Mouse (Mus musculus) embryonic facial prominence, embryonic 14.5 days (tissue): Measurements from ENCODE around the gene Men1. TPM values are rescaled to one million over a fixed set of nuclear protein-coding genes. Genes with fewer than 3 reads are reported as not detected.
A peak's percentile ranks its signal among the peaks of the same experiment; 100 is the strongest.

Source experiments
- ATAC-seq: fragments of 200-750 bp; cut with Nextera tagmentation; 2 replicates; pipeline ENCODE4 v1.8.0; 2017; ENCODE audit warnings: low read depth, moderate number of reproducible peaks, moderate TSS enrichment
- DNase-seq: peaks from one replicate; pipeline ENCODE4 v3.0.0-alpha.2; 2015; ENCODE audit warnings: low spot score
- H3K27ac ChIP-seq: fragments of 300-500 bp; sonication (generic); replicated peaks from 2 replicates; pipeline ENCODE4 v1.5.1; 2014; ENCODE audit warnings: low read depth, mild to moderate bottlenecking, low read length, moderate library complexity
- H3K27me3 ChIP-seq: fragments of 300-500 bp; sonication (generic); replicated peaks from 2 replicates; pipeline ENCODE4 v1.6.1; 2014; ENCODE audit warnings: low read length; ENCODE audit not compliant: control insufficient read depth, insufficient read depth
- H3K36me3 ChIP-seq: fragments of 300-500 bp; sonication (generic); 2 replicates; pipeline ENCODE4 v1.6.1; 2014; ENCODE audit warnings: low read length, mixed read lengths; ENCODE audit not compliant: control insufficient read depth, insufficient read depth
- H3K4me1 ChIP-seq: fragments of 300-500 bp; sonication (generic); 2 replicates; pipeline ENCODE4 v1.6.1; 2014; ENCODE audit warnings: antibody characterized with exemption, low read length; ENCODE audit not compliant: control insufficient read depth, insufficient read depth
- H3K4me2 ChIP-seq: fragments of 300-500 bp; sonication (generic); 2 replicates; pipeline ENCODE4 v1.6.1; 2014; ENCODE audit warnings: low read depth, mild to moderate bottlenecking, low read length, moderate library complexity, mixed read lengths
- H3K4me3 ChIP-seq: fragments of 300-500 bp; sonication (generic); 2 replicates; pipeline ENCODE4 v1.5.1; 2014; ENCODE audit warnings: low read depth, mild to moderate bottlenecking, low read length
- H3K9ac ChIP-seq: fragments of 300-500 bp; sonication (generic); 2 replicates; pipeline ENCODE4 v1.6.1; 2014; ENCODE audit warnings: low read depth, mild to moderate bottlenecking, low read length, moderate library complexity, mixed read lengths
- H3K9me3 ChIP-seq: fragments of 300-500 bp; sonication (generic); 2 replicates; pipeline ENCODE4 v1.6.1; 2016; ENCODE audit warnings: low read length; ENCODE audit not compliant: control insufficient read depth
- WGBS: fragments of 180-500 bp; shearing (Covaris S2); extraction: QIAGEN DNeasy Blood & Tissue Kit; methylation state at CpG from one replicate; pipeline ENCODE4 v1.1.7; 2014; 5-methylcytosine and 5-hydroxymethylcytosine counted together
- polyA plus RNA-seq: library from polyadenylated mRNA; unstranded; fragments of >200 nt; fragmentation: Nextera tagmentation; extraction: Ambion mirVana; gene quantifications from 2 replicates; pipeline ENCODE4 v1.2.1, GENCODE M21; 2014

Men1 gene
- polyA plus RNA-seq, 1 experiment from 2014 or later, result 54.2 TPM

GRCm38 (mm10) chr19:6302114-6302513 is 32.7 kb upstream of the Men1 start:
- no peak for ATAC-seq
- H3K27ac ChIP-seq, result peak overlapping the region; percentile 30; the same call in 1 of the 2 replicates

GRCm38 (mm10) chr19:6302522-6302921 is 32.3 kb upstream of the Men1 start:
- Histone ChIP-seq H3K4me3 (no peak overlapping the region), H3K9ac (no peak overlapping the region), H3K9me3 (no peaks in the 10 kb centered on the region), H3K4me2 (no peak overlapping the region), H3K27me3 (no peaks in the 10 kb centered on the region), H3K36me3 (peaks cover 25% of the 10 kb centered on the region), H3K4me1 (0 out of 2 replicates have a peak, but pooled peaks cover 4% of the 10 kb centered on the region), H3K27ac (peak overlapping the region; percentile 30; the same call in 1 of the 2 replicates)
- 0 out of 2 replicates have a peak, but pooled peaks have one; percentile 10 for ATAC-seq
- DNase-seq, result peak; percentile 50
- WGBS, result 37% methylated on average over 4 of the region's 4 CpGs

More at GRCm38 (mm10) chr19:6302114-6302513, 32.7 kb upstream of the Men1 start:
- Histone ChIP-seq H3K9ac (no peak overlapping the region), H3K4me2 (no peak overlapping the region), H3K36me3 (peaks cover 29% of the 10 kb centered on the region), H3K9me3 (no peaks in the 10 kb centered on the region), H3K4me3 (no peak overlapping the region), H3K4me1 (0 out of 2 replicates have a peak, but pooled peaks cover 4% of the 10 kb centered on the region), H3K27me3 (no peaks in the 10 kb centered on the region)
- no peak for DNase-seq
- WGBS, result 89% methylated on average over 5 of the region's 5 CpGs

- 79% methylated on average over 6 of the region's 6 CpGs for WGBS
These were observed 30.9 kb upstream of the Men1 start for GRCm38 (mm10) chr19:6303831-6304230.

GRCm38 (mm10) chr19:6304787-6305516 is 29.8 kb upstream of the Men1 start:
- Histone ChIP-seq H3K36me3 (peaks cover 5% of the 10 kb centered on the region; the same call in 1 of the 2 replicates), H3K9me3 (no peaks in the 10 kb centered on the region), H3K9ac (no peak overlapping the region), H3K27me3 (no peaks in the 10 kb centered on the region), H3K4me2 (no peak overlapping the region), H3K4me1 (0 out of 2 replicates have a peak, but pooled peaks cover 4% of the 10 kb centered on the region), H3K27ac (0 out of 2 replicates have a peak overlapping the region, but pooled peaks have one; percentile 74), H3K4me3 (no peak overlapping the region)
- DNase-seq (peak; percentile 87), ATAC-seq (peak; percentile 37)
- whole genome bisulfite sequencing, result 22% methylated on average over 5 of the region's 5 CpGs

More at GRCm38 (mm10) chr19:6303831-6304230, 30.9 kb upstream of the Men1 start:
- H3K4me3 ChIP-seq, result no peak overlapping the region
- no peak overlapping the region for H3K27ac ChIP-seq
- ATAC-seq, result no peak
- H3K9ac ChIP-seq, result no peak overlapping the region
- H3K9me3 ChIP-seq, result no peaks in the 10 kb centered on the region
- H3K4me1 ChIP-seq, result 0 out of 2 replicates have a peak, but pooled peaks cover 4% of the 10 kb centered on the region
- peaks cover 12% of the 10 kb centered on the region for H3K36me3 ChIP-seq
- H3K4me2 ChIP-seq, result no peak overlapping the region
- H3K27me3 ChIP-seq, result no peaks in the 10 kb centered on the region
- DNase-seq, result no peak

- Histone ChIP-seq H3K4me1 (0 out of 2 replicates have a peak, but pooled peaks cover 4% of the 10 kb centered on the region), H3K9ac (peak overlapping the region; percentile 74), H3K9me3 (no peaks in the 10 kb centered on the region), H3K4me3 (peak overlapping the region; percentile 58), H3K27me3 (no peaks in the 10 kb centered on the region), H3K4me2 (peak overlapping the region; percentile 57), H3K36me3 (peaks cover 7% of the 10 kb centered on the region; the same call in 1 of the 2 replicates), H3K27ac (peak overlapping the region; percentile 74)
- ATAC-seq, result no peak
- DNase-seq, result no peak
- 55% methylated on average over 8 of the region's 8 CpGs for WGBS
These were observed 29.2 kb upstream of the Men1 start for GRCm38 (mm10) chr19:6305517-6306115.

- peak within 1 kb of the TSS; percentile 74 for H3K9ac ChIP-seq
- H3K27ac ChIP-seq, result peak within 1 kb of the TSS; percentile 74
- peaks cover 10% of the 10 kb centered on the region; the same call in 1 of the 2 replicates for H3K36me3 ChIP-seq
- no peaks in the 10 kb centered on the region for H3K9me3 ChIP-seq
- H3K27me3 ChIP-seq, result no peaks in the 10 kb centered on the region
- H3K4me2 ChIP-seq, result peak within 1 kb of the TSS; percentile 57
- ATAC-seq, result peak; percentile 86
- DNase-seq, result peak; percentile 91
- 0 out of 2 replicates have a peak, but pooled peaks cover 4% of the 10 kb centered on the region for H3K4me1 ChIP-seq
- peak within 1 kb of the TSS; percentile 58 for H3K4me3 ChIP-seq
- WGBS, result 1% methylated on average over 11 of the region's 38 CpGs
These were observed 28.6 kb upstream of the Men1 start, which contains the start of gene Cdc42bpg for GRCm38 (mm10) chr19:6306137-6306551. Gene Cdc42bpg, plus strand, starts transcription at chr19:6306456.

- 0 out of 2 replicates have a peak, but pooled peaks cover 4% of the 10 kb centered on the region for H3K4me1 ChIP-seq
- no peaks in the 10 kb centered on the region for H3K9me3 ChIP-seq
- ATAC-seq (peak; percentile 73), DNase-seq (peak; percentile 79)
- H3K9ac ChIP-seq, result peak overlapping the region; percentile 74
- 0 out of 2 replicates have a peak overlapping the region, but pooled peaks have one; percentile 5 for H3K27ac ChIP-seq
- 0% methylated on average over 2 of the region's 34 CpGs for WGBS
- peak overlapping the region; percentile 57 for H3K4me2 ChIP-seq
- no peaks in the 10 kb centered on the region for H3K27me3 ChIP-seq
- H3K4me3 ChIP-seq, result peak overlapping the region; percentile 58
- H3K36me3 ChIP-seq, result peaks cover 12% of the 10 kb centered on the region; the same call in 1 of the 2 replicates
These were observed 28.2 kb upstream of the Men1 start for GRCm38 (mm10) chr19:6306586-6306985.

- H3K27ac ChIP-seq, result no peak overlapping the region
These were observed 26.8 kb upstream of the Men1 start for GRCm38 (mm10) chr19:6307733-6308531.

More at GRCm38 (mm10) chr19:6307733-6308531, 26.8 kb upstream of the Men1 start:
- H3K4me2 ChIP-seq, result peak overlapping the region; percentile 57
- H3K27me3 ChIP-seq, result no peaks in the 10 kb centered on the region
- ATAC-seq (no peak), DNase-seq (peak; percentile 38)
- 74% methylated on average over 9 of the region's 9 CpGs for WGBS
- peak overlapping the region; percentile 58; the same call in 1 of the 2 replicates for H3K4me3 ChIP-seq
- 0 out of 2 replicates have a peak, but pooled peaks cover 1% of the 10 kb centered on the region for H3K4me1 ChIP-seq
- H3K9me3 ChIP-seq, result no peaks in the 10 kb centered on the region
- H3K36me3 ChIP-seq, result peaks cover 26% of the 10 kb centered on the region; the same call in 1 of the 2 replicates
- H3K9ac ChIP-seq, result peak overlapping the region; percentile 74; the same call in 1 of the 2 replicates
